Mouse (Mus musculus) ES-Bruce4 (cell line): Measurements from ENCODE around the gene Marc1.

Experiments
- CTCF ChIP-seq: IDR thresholded peaks from one replicate; pipeline ENCODE4 v1.8.1; 2011; ENCODE audit warnings: low read depth, low read length
- EP300 ChIP-seq: IDR thresholded peaks from 2 replicates; pipeline ENCODE4 v1.6.1; 2011; ENCODE audit warnings: low read depth, low read length; ENCODE audit not compliant: insufficient read depth
- POLR2A ChIP-seq: IDR thresholded peaks from one replicate; pipeline ENCODE4 v1.8.1; 2011; ENCODE audit warnings: low read length; ENCODE audit not compliant: insufficient read depth

- TF ChIP-seq POLR2A, result no peak
- TF ChIP-seq CTCF, result peak; percentile 33
- 0 out of 2 replicates have a peak, but pooled peaks have one; percentile 10 for TF ChIP-seq EP300
These were observed 40.9 kb upstream of the Marc1 start for GRCm38 (mm10) chr1:184851741-184852618.
